Comparison of ENCODE assay signal across 17 mouse cellular contexts in genomic region chr12:50061286-50061685, GRCm38 (mm10).
"Had no signal": no experiment of that assay in that cellular context is flagged by ENCODE, and none has a peak within 500 bp of the region (broad histone marks: within the 10 kb centered on the region; RNA-seq: fewer than 3 reads in every experiment).

No protein-coding gene starts in this region.

- H3K4me3 ChIP-seq: limb, embryonic 10.5 days; limb, embryonic 13.5 days; liver, embryonic 12.5 days; liver, embryonic 15.5 days; midbrain, embryonic 12.5 days; midbrain, embryonic 15.5 days; neural tube, embryonic 12.5 days; neural tube, embryonic 15.5 days had no signal

- DNase-seq: kidney, adult 18-20 months; kidney, adult 9 months; kidney, postnatal 14 days; kidney, postnatal 4 days; liver; lung, adult 18-20 months; thymus, adult 18-20 months; thymus, postnatal 4 days had no signal

- H3K27ac ChIP-seq: limb, embryonic 10.5 days; limb, embryonic 13.5 days; liver, embryonic 12.5 days; liver, embryonic 15.5 days; macrophage; midbrain, embryonic 12.5 days; midbrain, embryonic 15.5 days; neural tube, embryonic 12.5 days; neural tube, embryonic 15.5 days had no signal
